In the genomic region with DNA sequence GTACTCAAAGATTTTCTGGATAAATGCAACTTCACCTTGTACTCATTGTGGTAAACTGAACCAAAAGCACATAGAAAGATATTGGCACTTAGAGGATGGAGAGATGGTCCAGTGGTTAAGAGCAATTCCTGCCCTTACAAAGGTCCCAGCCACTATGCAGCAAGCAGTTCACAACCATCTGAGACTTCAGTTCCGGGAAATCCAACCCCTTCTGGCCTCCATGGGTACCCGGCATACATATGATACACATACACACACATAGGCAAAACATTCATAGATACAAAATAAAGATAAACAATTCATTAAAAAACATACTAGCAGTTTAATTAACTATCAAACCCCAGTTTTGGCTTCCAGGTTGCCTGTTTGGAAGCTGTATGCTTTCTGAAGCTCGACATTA, we compare ENCODE assay signal across 31 mouse cellular contexts.
"Had no signal": no experiment of that assay in that cellular context is flagged by ENCODE, and none has a peak within 500 bp of the region (broad histone marks: within the 10 kb centered on the region; RNA-seq: fewer than 3 reads in every experiment).

No protein-coding gene starts in this region.

- H3K36me3 ChIP-seq: limb, embryonic 10.5 days; limb, embryonic 12.5 days; limb, embryonic 13.5 days; limb, embryonic 15.5 days; liver, embryonic 12.5 days; liver, embryonic 13.5 days; liver, embryonic 15.5 days; lung, embryonic 15.5 days; midbrain, embryonic 10.5 days; midbrain, embryonic 12.5 days; midbrain, embryonic 13.5 days; midbrain, embryonic 15.5 days had no signal

- H3K4me1 ChIP-seq: limb, embryonic 10.5 days; limb, embryonic 12.5 days; limb, embryonic 15.5 days; liver, embryonic 12.5 days; liver, embryonic 13.5 days; liver, embryonic 15.5 days; lung, embryonic 15.5 days; megakaryocyte, embryonic 14.5 days; midbrain, embryonic 10.5 days; midbrain, embryonic 12.5 days; midbrain, embryonic 13.5 days; midbrain, embryonic 15.5 days had no signal

- H3K9me3 ChIP-seq: limb, embryonic 10.5 days; limb, embryonic 12.5 days; limb, embryonic 13.5 days; limb, embryonic 15.5 days; liver, embryonic 12.5 days; liver, embryonic 13.5 days; liver, embryonic 15.5 days; lung, embryonic 15.5 days; midbrain, embryonic 10.5 days; midbrain, embryonic 12.5 days; midbrain, embryonic 13.5 days; midbrain, embryonic 15.5 days had no signal

- ATAC-seq: liver, embryonic 12.5 days; liver, postnatal 0 days; lung, postnatal 0 days; midbrain, embryonic 13.5 days; midbrain, embryonic 15.5 days; midbrain, embryonic 16.5 days had no signal

- H3K27me3 ChIP-seq: limb, embryonic 12.5 days; limb, embryonic 13.5 days; limb, embryonic 15.5 days; liver, embryonic 12.5 days; liver, embryonic 13.5 days; liver, embryonic 15.5 days; lung, embryonic 15.5 days; megakaryocyte, embryonic 14.5 days; midbrain, embryonic 12.5 days; midbrain, embryonic 13.5 days; midbrain, embryonic 15.5 days had no signal

- H3K4me2 ChIP-seq: limb, embryonic 12.5 days; limb, embryonic 13.5 days; limb, embryonic 15.5 days; liver, embryonic 11.5 days; liver, embryonic 12.5 days; liver, embryonic 13.5 days; liver, embryonic 15.5 days; lung, embryonic 14.5 days; lung, embryonic 15.5 days; midbrain, embryonic 11.5 days; midbrain, embryonic 12.5 days; midbrain, embryonic 13.5 days; midbrain, embryonic 15.5 days had no signal

- H3K4me3 ChIP-seq: limb, embryonic 10.5 days; limb, embryonic 12.5 days; limb, embryonic 13.5 days; limb, embryonic 15.5 days; liver, embryonic 12.5 days; liver, embryonic 13.5 days; liver, embryonic 15.5 days; lung, embryonic 15.5 days; megakaryocyte, embryonic 14.5 days; midbrain, embryonic 10.5 days; midbrain, embryonic 12.5 days; midbrain, embryonic 13.5 days; midbrain, embryonic 15.5 days; myocyte had no signal

- H3K27ac ChIP-seq: limb, embryonic 10.5 days; limb, embryonic 12.5 days; limb, embryonic 13.5 days; limb, embryonic 15.5 days; liver, embryonic 12.5 days; liver, embryonic 13.5 days; liver, embryonic 14.5 days; liver, embryonic 15.5 days; lung, embryonic 15.5 days; macrophage; midbrain, embryonic 10.5 days; midbrain, embryonic 12.5 days; midbrain, embryonic 13.5 days; midbrain, embryonic 15.5 days had no signal

- DNase-seq: left cerebral cortex, postnatal 4 days; liver; liver, embryonic 13.5 days; liver, postnatal 0 days; lung, adult 18-20 months; lung, adult 2 months; lung, embryonic 14.5 days; lung, postnatal 10 days; lung, postnatal 14 days; lung, postnatal 36 days; lung, postnatal 4 days; midbrain, embryonic 14.5 days had no signal

- H3K9ac ChIP-seq: limb, embryonic 12.5 days; limb, embryonic 13.5 days; limb, embryonic 15.5 days; liver, embryonic 12.5 days; liver, embryonic 13.5 days; liver, embryonic 14.5 days; liver, embryonic 15.5 days; liver, postnatal 0 days; lung, embryonic 14.5 days; lung, embryonic 15.5 days; midbrain, embryonic 12.5 days; midbrain, embryonic 13.5 days; midbrain, embryonic 15.5 days had no signal
